Mouse (Mus musculus) neural tube, embryonic 14.5 days (tissue): ENCODE data around the gene Calhm4. TPM values are rescaled to one million over a fixed set of nuclear protein-coding genes. Genes with fewer than 3 reads are reported as not detected.
"Not testable (repeated sequence)": the region's sequence is repeated elsewhere in the genome, so short reads cannot be mapped to it uniquely, and the experiment has no call there.

Source experiments
- ATAC-seq: fragments of 200-750 bp; cut with Nextera tagmentation; 2 replicates; pipeline ENCODE4 v1.8.0; 2017; ENCODE audit warnings: low read depth, mild to moderate bottlenecking, moderate TSS enrichment, moderate library complexity
- H3K27ac ChIP-seq: fragments of 300-500 bp; sonication (generic); 2 replicates; pipeline ENCODE4 v1.5.1; 2014; ENCODE audit warnings: low read depth, mild to moderate bottlenecking, control low read depth, low read length, moderate library complexity, mixed read lengths
- H3K27me3 ChIP-seq: fragments of 300-500 bp; sonication (generic); 2 replicates; pipeline ENCODE4 v1.6.1; 2014; ENCODE audit warnings: low read length; ENCODE audit not compliant: control insufficient read depth, insufficient read depth
- H3K36me3 ChIP-seq: fragments of 300-500 bp; sonication (generic); 2 replicates; pipeline ENCODE4 v1.6.1; 2014; ENCODE audit warnings: low read length, mixed read lengths; ENCODE audit not compliant: control insufficient read depth, insufficient read depth
- H3K4me1 ChIP-seq: fragments of 300-500 bp; sonication (generic); 2 replicates; pipeline ENCODE4 v1.6.1; 2014; ENCODE audit warnings: low read length; ENCODE audit not compliant: control insufficient read depth, insufficient read depth
- H3K4me2 ChIP-seq: fragments of 300-500 bp; sonication (generic); 2 replicates; pipeline ENCODE4 v1.6.1; 2014; ENCODE audit warnings: mild to moderate bottlenecking, low read depth, low read length, control low read depth
- H3K4me3 ChIP-seq: fragments of 300-500 bp; sonication (generic); 2 replicates; pipeline ENCODE4 v1.5.1; 2014; ENCODE audit warnings: low read depth, low read length, control low read depth, mixed read lengths
- H3K9ac ChIP-seq: fragments of 300-500 bp; sonication (generic); replicated peaks from 2 replicates; pipeline ENCODE4 v1.6.1; 2014; ENCODE audit warnings: low read depth, mild to moderate bottlenecking, control low read depth, low read length, mixed read lengths
- H3K9me3 ChIP-seq: fragments of 300-500 bp; sonication (generic); 2 replicates; pipeline ENCODE4 v1.6.1; 2016; ENCODE audit warnings: low read length; ENCODE audit not compliant: control insufficient read depth
- WGBS: fragments of 180-500 bp; shearing (Covaris S2); extraction: QIAGEN DNeasy Blood & Tissue Kit; methylation state at CpG from one replicate; pipeline ENCODE4 v1.1.7; 2014; 5-methylcytosine and 5-hydroxymethylcytosine counted together
- polyA plus RNA-seq: library from polyadenylated mRNA; unstranded; fragments of >200 nt; fragmentation: Nextera tagmentation; extraction: Ambion mirVana; gene quantifications from 2 replicates; pipeline ENCODE4 v1.2.1, GENCODE M21; 2014

Gene Calhm4
- polyA plus RNA-seq, 1 experiment from 2014 or later = not detected

DNA sequence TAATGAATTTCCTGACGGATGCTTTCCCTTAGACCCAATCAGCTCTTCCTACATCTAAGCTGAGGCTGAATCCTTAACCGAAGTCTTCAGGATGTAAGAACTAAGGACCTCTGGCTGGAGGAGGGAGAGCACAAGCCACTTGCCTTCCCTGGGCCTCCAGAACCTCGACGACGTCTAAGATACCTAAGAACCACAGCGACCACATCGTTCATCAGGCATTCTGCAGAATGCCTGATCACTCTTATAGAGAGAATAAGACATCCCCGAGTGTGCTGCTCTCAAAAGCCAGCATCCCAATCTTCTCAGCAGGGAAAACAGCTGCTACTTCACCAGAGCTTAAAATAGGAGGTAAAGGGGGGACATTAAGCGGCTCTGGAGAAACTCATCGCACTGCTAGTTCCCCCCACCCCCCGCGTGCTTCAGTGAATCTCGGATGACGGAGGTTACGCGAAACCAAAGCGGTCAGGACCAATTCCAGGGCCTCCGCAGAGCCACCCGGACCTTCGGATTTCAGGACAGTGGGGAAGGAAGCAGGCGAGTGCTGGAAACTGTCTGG lies 25.3 kb downstream of the Calhm4 start:
- WGBS = under 1% methylated on average over 21 of the region's 21 CpGs
- H3K9ac ChIP-seq = peak overlapping the region; percentile 94
- ATAC-seq = 0 out of 2 replicates have a peak, but pooled peaks have one; percentile 1

DNA sequence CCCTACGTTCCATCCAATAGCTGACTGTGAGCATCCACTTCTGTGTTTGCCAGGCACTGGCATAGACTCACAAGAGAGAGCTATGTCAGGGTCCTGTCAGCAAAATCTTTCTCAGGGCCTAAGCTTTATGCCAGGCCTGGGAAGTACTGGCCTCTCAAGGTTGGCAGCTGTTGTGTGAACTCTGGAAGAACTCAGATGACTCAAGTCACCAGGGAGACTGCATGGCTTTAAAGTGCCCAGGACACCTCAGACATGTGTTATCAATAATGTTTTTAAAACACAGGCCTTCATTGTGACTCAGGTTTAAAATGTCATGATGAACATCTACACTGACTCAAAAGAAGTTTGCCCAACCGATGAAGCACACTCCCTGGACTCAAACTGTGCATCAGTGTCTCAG lies 30.9 kb downstream of the Calhm4 start:
- Histone ChIP-seq H3K9me3 (no peaks in the 10 kb centered on the region), H3K36me3 (no peaks in the 10 kb centered on the region), H3K4me2 (no peak overlapping the region), H3K4me1 (peaks cover 7% of the 10 kb centered on the region), H3K27ac (no peak overlapping the region), H3K27me3 (no peaks in the 10 kb centered on the region), H3K9ac (no peak overlapping the region), H3K4me3 (no peak overlapping the region)
- WGBS = 92% methylated on average over 2 of the region's 2 CpGs
- no peak for ATAC-seq

More for the DNA sequence above, 25.3 kb downstream of the Calhm4 start:
- H3K36me3 ChIP-seq = no peaks in the 10 kb centered on the region
- peak overlapping the region; percentile 63 for H3K4me3 ChIP-seq
- H3K4me1 ChIP-seq = peaks cover 14% of the 10 kb centered on the region
- H3K9me3 ChIP-seq = no peaks in the 10 kb centered on the region
- no peaks in the 10 kb centered on the region for H3K27me3 ChIP-seq
- peak overlapping the region; percentile 88 for H3K27ac ChIP-seq
- H3K4me2 ChIP-seq = peak overlapping the region; percentile 83

DNA sequence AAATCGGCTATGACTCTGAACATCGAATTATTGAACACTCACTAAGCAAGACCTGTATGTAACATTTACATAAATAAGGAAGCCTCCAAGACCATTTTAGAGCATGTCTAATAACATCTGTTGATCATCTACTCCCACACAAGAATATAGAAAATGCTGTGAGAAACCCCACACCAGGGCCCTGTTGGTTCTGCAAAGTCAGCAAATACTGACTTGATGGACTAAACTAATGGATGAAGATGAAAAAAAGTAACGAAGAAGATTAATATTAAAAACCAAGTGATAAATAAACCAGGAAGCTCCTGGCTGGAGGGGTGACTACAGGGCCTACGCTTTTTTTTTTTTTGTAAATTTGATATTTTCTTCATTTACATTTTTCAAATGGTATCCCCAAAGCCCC lies 31.5 kb downstream of the Calhm4 start:
- Histone ChIP-seq H3K4me3 (no peak overlapping the region), H3K4me2 (no peak overlapping the region), H3K9ac (no peak overlapping the region), H3K9me3 (no peaks in the 10 kb centered on the region), H3K27me3 (no peaks in the 10 kb centered on the region), H3K36me3 (no peaks in the 10 kb centered on the region), H3K27ac (no peak overlapping the region), H3K4me1 (peaks cover 4% of the 10 kb centered on the region; the same call in 1 of the 2 replicates)
- WGBS = 96% methylated on average over 4 of the region's 4 CpGs
- no peak for ATAC-seq

DNA sequence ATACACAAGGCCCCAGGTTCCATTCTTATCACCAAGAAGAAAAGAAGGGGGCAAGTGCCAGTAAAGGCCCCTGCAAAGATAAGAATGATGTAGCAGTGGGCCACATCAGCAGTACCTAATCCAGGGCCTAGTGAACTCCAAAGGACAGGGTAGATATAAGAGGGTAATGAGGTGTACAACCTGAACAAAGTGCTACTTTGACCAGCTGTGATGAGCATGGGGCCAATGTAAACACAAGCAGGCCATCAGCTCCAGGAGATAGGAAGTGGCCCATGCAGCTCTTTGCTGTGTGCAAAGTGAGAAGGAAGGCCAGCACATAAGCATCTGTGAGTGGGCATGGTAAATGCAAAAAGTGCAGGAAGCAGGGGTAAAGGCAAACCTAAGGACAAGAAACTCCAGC lies 45.7 kb downstream of the Calhm4 start:
- peaks cover 33% of the 10 kb centered on the region for H3K36me3 ChIP-seq

DNA sequence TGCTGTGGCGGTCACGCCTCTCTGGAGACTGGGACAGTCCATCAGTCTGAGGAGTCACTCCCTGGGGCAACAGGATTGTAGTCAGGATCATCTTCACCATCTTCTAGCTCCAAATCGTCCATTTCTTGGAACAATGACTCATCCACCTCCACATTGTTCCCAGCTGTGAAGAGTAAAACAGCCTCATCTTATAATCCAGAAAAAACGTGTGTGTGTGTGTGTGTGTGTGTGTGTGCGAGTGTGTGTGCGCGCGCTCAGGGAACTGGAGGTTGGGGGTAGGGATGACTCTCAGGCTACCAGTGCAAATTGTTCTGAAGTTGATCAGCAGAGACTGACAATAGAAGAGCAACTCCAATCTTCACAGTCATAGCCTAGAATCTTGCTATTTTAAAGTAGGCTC lies 47.4 kb downstream of the Calhm4 start:
- WGBS = 96% methylated on average over 6 of the region's 8 CpGs
- ATAC-seq, H3K4me3 ChIP-seq, H3K27ac ChIP-seq, H3K4me1 ChIP-seq, H3K9me3 ChIP-seq, H3K4me2 ChIP-seq, H3K9ac ChIP-seq, H3K27me3 ChIP-seq: not testable (repeated sequence)
- peaks cover 37% of the 10 kb centered on the region for H3K36me3 ChIP-seq

More for the DNA sequence above, 45.7 kb downstream of the Calhm4 start:
- no peaks in the 10 kb centered on the region for H3K27me3 ChIP-seq
- H3K9ac ChIP-seq = no peak overlapping the region
- H3K4me1 ChIP-seq = no peaks in the 10 kb centered on the region
- no peak overlapping the region for H3K4me3 ChIP-seq
- H3K9me3 ChIP-seq = no peaks in the 10 kb centered on the region
- H3K27ac ChIP-seq = no peak overlapping the region
- no peak overlapping the region for H3K4me2 ChIP-seq
- no peak for ATAC-seq

Other genes starting within 250 kb of the Calhm4 start
- not detected in 2 replicates for gene Sult3a1, start 186.6 kb downstream of the Calhm4 start, polyA plus RNA-seq
- 1.1 and 1.7 TPM in 2 replicates for gene Rsph4a, start 139.2 kb downstream of the Calhm4 start, polyA plus RNA-seq
- gene Zup1, start 93.0 kb downstream of the Calhm4 start, polyA plus RNA-seq = 24.3 and 25.8 TPM in 2 replicates
- gene Rwdd1, start 24.7 kb downstream of the Calhm4 start, polyA plus RNA-seq = 141 and 149 TPM in 2 replicates
- gene Trappc3l, start 6.7 kb downstream of the Calhm4 start, polyA plus RNA-seq = 0.63 TPM in 1 of 2 replicates, not detected in the other
- 0.71 and 1.1 TPM in 2 replicates for gene Calhm5, start 52.2 kb upstream of the Calhm4 start, polyA plus RNA-seq
- gene Calhm6, start 83.7 kb upstream of the Calhm4 start, polyA plus RNA-seq = 0.66 and 0.75 TPM in 2 replicates
- 4.0 and 10.0 TPM in 2 replicates for gene Dse, start 163.4 kb upstream of the Calhm4 start, polyA plus RNA-seq
- 128 and 136 TPM in 2 replicates for gene Tspyl1, start 237.9 kb upstream of the Calhm4 start, polyA plus RNA-seq